Mouse (Mus musculus): ENCODE data around the gene Myom1. TPM values are rescaled to one million over a fixed set of nuclear protein-coding genes. Genes with fewer than 3 reads are reported as not detected.

The Myom1 gene
- polyA plus RNA-seq, 1 experiment from 2014 or later = 208 TPM

DNA sequence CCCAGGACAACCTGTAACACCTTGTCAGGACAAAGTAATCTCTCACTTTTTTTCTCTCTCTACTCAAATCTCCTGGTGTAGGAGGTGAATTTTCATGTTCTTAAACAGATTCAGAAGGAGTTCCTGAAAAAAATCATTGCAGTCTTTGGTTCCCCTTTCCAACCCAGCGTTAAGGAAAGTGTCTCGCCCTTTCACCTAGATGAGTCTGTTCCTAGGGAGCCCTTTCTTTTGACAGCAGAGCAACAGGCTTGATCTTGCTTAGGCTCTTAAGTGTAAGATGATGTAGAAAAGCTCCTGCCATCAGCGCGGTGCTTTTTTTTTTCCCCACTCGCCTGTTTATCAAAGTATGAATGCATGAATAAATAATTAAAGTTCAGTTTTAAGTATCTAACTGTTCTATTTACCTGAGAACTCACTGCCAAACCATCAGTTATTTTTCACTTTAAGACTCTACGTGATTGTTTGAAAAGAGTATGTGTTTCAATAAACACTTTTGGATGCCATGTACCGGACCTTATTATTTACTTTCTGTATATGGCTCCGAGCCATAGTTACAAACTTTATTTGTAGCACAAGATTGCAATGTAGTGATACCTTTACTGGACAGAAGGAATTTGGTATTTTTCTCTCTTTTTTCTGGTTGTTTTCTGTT, 94.2 kb downstream of the Myom1 start:
- Histone ChIP-seq H3K27me3 (ENCODE audit: control insufficient read depth, insufficient read depth, low read length) (no peaks in the 10 kb centered on the region), H3K27ac (ENCODE audit: low read depth, low read length) (no peak overlapping the region), H3K4me2 (no peak overlapping the region), H3K9ac (ENCODE audit: low read depth, low read length) (no peak overlapping the region), H3K36me3 (ENCODE audit: control insufficient read depth, insufficient read depth, low read length) (peaks cover 7% of the 10 kb centered on the region; the same call in 1 of the 2 replicates), H3K4me3 (ENCODE audit: low read depth, low read length) (no peak overlapping the region), H3K9me3 (replicated peaks; ENCODE audit: control insufficient read depth, low read length) (no peaks in the 10 kb centered on the region), H3K4me1 (ENCODE audit: control insufficient read depth, insufficient read depth, low read length) (no peaks in the 10 kb centered on the region)
- 82% methylated on average over 8 of the region's 8 CpGs for WGBS (ENCODE audit: insufficient replicate concordance)
- no peak for ATAC-seq (replicated peaks; ENCODE audit: insufficient number of reproducible peaks, low FRiP score, low TSS enrichment)

DNA sequence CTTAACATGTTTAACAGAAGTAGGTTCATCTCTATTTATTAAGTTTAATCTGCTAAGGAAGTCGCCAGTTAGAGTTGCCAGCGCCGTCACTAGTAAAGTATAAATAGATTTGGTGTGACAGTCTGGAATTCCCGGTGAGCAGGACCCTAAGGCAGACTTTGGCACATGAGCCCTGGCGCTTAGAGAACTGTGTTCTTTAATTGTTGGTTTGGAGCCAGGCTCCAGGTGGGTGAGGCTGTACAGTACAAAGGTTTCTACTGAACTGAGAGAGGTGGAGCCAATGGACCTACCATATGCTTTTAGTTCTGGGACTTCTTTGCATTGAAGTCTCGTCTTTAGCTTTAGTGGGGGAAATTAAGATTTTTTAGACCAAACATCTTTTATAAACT, 94.8 kb downstream of the Myom1 start:
- H3K27ac ChIP-seq (ENCODE audit: low read depth, low read length) = no peak overlapping the region
- H3K4me3 ChIP-seq (ENCODE audit: low read depth, low read length) = no peak overlapping the region
- H3K9ac ChIP-seq (ENCODE audit: low read depth, low read length) = no peak overlapping the region
- WGBS (ENCODE audit: insufficient replicate concordance) = 66% methylated on average over 6 of the region's 6 CpGs
- H3K36me3 ChIP-seq (ENCODE audit: control insufficient read depth, insufficient read depth, low read length) = peaks cover 7% of the 10 kb centered on the region; the same call in 1 of the 2 replicates
- no peaks in the 10 kb centered on the region for H3K27me3 ChIP-seq (ENCODE audit: control insufficient read depth, insufficient read depth, low read length)
- no peaks in the 10 kb centered on the region for H3K9me3 ChIP-seq (replicated peaks; ENCODE audit: control insufficient read depth, low read length)
- no peak overlapping the region for H3K4me2 ChIP-seq
- 0 out of 2 replicates have a peak, but pooled peaks cover 4% of the 10 kb centered on the region for H3K4me1 ChIP-seq (ENCODE audit: control insufficient read depth, insufficient read depth, low read length)
- no peak for ATAC-seq (replicated peaks; ENCODE audit: insufficient number of reproducible peaks, low FRiP score, low TSS enrichment)

DNA sequence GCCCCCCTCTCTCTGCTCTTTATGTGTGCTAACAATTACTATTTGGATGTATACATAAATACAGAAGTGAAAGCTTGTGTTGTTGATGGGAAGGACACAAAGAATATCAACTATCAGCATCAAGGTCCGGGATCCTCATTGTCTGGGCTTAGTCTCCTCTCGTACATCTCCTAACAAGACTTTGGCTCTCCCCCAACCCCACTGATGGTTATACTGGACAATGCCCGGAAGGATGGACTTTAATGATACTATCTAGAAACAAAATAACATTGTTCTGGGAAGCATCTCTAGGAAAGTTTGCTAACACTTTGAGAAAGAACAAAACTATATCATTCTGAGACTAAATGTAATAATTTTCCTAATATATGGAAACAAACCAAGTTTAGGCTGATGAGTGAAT, 96.2 kb downstream of the Myom1 start:
- no peak overlapping the region for H3K9ac ChIP-seq (ENCODE audit: low read depth, low read length)
- H3K27ac ChIP-seq (ENCODE audit: low read depth, low read length) = no peak overlapping the region
- H3K4me3 ChIP-seq (ENCODE audit: low read depth, low read length) = no peak overlapping the region
- no peak overlapping the region for H3K4me2 ChIP-seq
- no peak for ATAC-seq (replicated peaks; ENCODE audit: insufficient number of reproducible peaks, low FRiP score, low TSS enrichment)
- no peaks in the 10 kb centered on the region for H3K9me3 ChIP-seq (replicated peaks; ENCODE audit: control insufficient read depth, low read length)
- H3K27me3 ChIP-seq (ENCODE audit: control insufficient read depth, insufficient read depth, low read length) = no peaks in the 10 kb centered on the region
- H3K4me1 ChIP-seq (ENCODE audit: control insufficient read depth, insufficient read depth, low read length) = 0 out of 2 replicates have a peak, but pooled peaks cover 7% of the 10 kb centered on the region
- WGBS (ENCODE audit: insufficient replicate concordance) = 82% methylated on average over 3 of the region's 3 CpGs
- H3K36me3 ChIP-seq (ENCODE audit: control insufficient read depth, insufficient read depth, low read length) = 0 out of 2 replicates have a peak, but pooled peaks cover 4% of the 10 kb centered on the region

DNA sequence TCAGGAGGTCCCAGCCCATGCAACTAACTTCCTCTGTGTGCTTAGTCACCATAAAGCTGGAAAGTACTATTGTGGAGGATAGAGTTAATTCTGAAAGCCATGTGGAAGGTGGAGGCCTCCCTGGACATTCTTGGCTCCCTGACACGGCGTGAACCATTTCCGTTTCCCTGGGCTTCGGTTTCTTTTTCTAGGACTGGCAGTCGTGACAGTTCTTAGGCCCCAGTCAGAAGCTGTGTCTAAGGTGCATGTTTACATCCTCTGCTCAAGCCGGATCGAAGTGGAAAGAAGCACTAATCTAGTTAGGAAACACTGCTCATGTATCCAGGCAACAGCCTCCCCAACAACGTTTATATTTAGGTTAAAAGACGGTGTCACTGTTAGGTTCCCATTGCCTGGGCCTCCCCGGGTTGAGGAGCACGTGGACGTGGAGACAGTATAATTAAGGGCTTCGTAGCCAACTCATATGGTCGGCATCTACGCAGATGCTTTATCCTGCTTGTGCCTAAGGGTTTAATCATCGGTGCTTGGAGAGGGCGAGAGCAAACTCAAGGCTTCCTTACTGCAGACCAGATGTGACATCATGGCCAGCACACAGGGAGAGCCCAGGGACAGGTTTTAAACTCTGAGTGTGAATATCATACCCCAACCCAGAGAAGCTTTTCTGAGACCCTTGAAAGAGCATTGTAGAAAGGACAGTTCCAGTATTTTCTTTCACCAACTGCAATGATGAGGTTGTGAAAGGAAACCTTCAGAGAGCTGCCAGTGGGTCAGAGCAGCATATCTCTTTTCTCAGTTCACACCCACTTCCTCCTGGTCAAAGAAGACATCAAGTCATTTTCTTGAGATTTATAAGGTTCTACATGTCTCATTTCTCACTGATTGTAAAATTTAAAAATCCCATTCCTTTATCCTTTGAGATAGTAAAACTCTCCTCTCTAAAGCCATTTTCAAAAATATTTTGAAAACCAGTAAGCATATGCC, 100.4 kb downstream of the Myom1 start:
- Histone ChIP-seq H3K27me3 (ENCODE audit: control insufficient read depth, insufficient read depth, low read length) (no peaks in the 10 kb centered on the region), H3K4me3 (ENCODE audit: low read depth, low read length) (no peak overlapping the region), H3K9ac (ENCODE audit: low read depth, low read length) (no peak overlapping the region), H3K9me3 (replicated peaks; ENCODE audit: control insufficient read depth, low read length) (no peaks in the 10 kb centered on the region), H3K36me3 (ENCODE audit: control insufficient read depth, insufficient read depth, low read length) (peaks cover 4% of the 10 kb centered on the region; the same call in 1 of the 2 replicates), H3K27ac (ENCODE audit: low read depth, low read length) (peak overlapping the region; percentile 63), H3K4me2 (no peak overlapping the region), H3K4me1 (ENCODE audit: control insufficient read depth, insufficient read depth, low read length) (0 out of 2 replicates have a peak, but pooled peaks cover 7% of the 10 kb centered on the region)
- peak; percentile 16; the same call in 1 of the 2 replicates for ATAC-seq (replicated peaks; ENCODE audit: insufficient number of reproducible peaks, low FRiP score, low TSS enrichment)
- 35% methylated on average over 17 of the region's 17 CpGs for WGBS (ENCODE audit: insufficient replicate concordance)

DNA sequence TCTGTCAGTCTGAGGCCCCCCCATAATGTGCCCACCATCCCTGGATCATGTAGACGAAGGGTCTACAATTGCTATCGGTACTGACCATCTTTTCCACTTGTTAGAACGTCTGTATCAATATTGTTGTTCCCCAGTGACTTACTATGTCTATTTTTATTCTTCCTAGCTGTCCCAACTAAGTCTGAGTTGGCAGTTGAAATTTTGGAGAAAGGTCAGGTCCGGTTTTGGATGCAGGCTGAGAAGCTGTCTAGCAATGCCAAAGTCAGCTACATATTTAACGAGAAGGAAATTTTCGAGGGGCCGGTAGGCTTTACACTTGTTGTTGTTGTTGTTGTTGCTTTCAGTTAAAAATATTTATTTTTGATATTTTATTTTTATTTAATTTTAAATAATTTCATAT, 102.9 kb downstream of the Myom1 start:
- WGBS (ENCODE audit: insufficient replicate concordance) = 86% methylated on average over 7 of the region's 7 CpGs
- Histone ChIP-seq H3K9me3 (replicated peaks; ENCODE audit: control insufficient read depth, low read length) (no peaks in the 10 kb centered on the region), H3K4me3 (ENCODE audit: low read depth, low read length) (no peak overlapping the region), H3K27ac (ENCODE audit: low read depth, low read length) (no peak overlapping the region), H3K4me1 (ENCODE audit: control insufficient read depth, insufficient read depth, low read length) (0 out of 2 replicates have a peak, but pooled peaks cover 7% of the 10 kb centered on the region), H3K9ac (ENCODE audit: low read depth, low read length) (no peak overlapping the region), H3K4me2 (no peak overlapping the region), H3K27me3 (ENCODE audit: control insufficient read depth, insufficient read depth, low read length) (no peaks in the 10 kb centered on the region), H3K36me3 (ENCODE audit: control insufficient read depth, insufficient read depth, low read length) (peaks cover 12% of the 10 kb centered on the region; the same call in 1 of the 2 replicates)
- no peak for ATAC-seq (replicated peaks; ENCODE audit: insufficient number of reproducible peaks, low FRiP score, low TSS enrichment)

DNA sequence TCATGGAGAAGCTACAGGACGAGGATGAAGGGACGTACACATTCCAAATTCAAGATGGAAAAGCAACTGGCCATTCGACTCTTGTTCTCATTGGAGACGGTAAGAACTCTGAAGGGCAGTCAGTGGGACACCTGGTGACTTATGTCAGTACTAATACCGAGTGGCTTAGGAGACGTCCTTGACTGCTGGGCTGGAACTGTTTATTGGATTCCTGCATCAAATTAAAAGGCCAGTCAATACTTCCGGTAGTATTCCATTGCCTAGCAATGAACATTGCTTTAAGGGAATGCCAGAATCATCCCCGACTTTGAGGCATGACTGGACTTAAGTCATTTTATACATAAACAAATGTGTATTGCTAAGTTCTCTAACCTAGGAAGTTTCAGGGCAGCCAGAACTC, 103.8 kb downstream of the Myom1 start:
- no peaks in the 10 kb centered on the region for H3K27me3 ChIP-seq (ENCODE audit: control insufficient read depth, insufficient read depth, low read length)
- H3K4me3 ChIP-seq (ENCODE audit: low read depth, low read length) = no peak overlapping the region
- H3K4me2 ChIP-seq = no peak overlapping the region
- no peak overlapping the region for H3K27ac ChIP-seq (ENCODE audit: low read depth, low read length)
- 83% methylated on average over 8 of the region's 8 CpGs for WGBS (ENCODE audit: insufficient replicate concordance)
- H3K9ac ChIP-seq (ENCODE audit: low read depth, low read length) = no peak overlapping the region
- peaks cover 9% of the 10 kb centered on the region; the same call in 1 of the 2 replicates for H3K36me3 ChIP-seq (ENCODE audit: control insufficient read depth, insufficient read depth, low read length)
- H3K9me3 ChIP-seq (replicated peaks; ENCODE audit: control insufficient read depth, low read length) = no peaks in the 10 kb centered on the region
- H3K4me1 ChIP-seq (ENCODE audit: control insufficient read depth, insufficient read depth, low read length) = 0 out of 2 replicates have a peak, but pooled peaks cover 7% of the 10 kb centered on the region
- no peak for ATAC-seq (replicated peaks; ENCODE audit: insufficient number of reproducible peaks, low FRiP score, low TSS enrichment)

DNA sequence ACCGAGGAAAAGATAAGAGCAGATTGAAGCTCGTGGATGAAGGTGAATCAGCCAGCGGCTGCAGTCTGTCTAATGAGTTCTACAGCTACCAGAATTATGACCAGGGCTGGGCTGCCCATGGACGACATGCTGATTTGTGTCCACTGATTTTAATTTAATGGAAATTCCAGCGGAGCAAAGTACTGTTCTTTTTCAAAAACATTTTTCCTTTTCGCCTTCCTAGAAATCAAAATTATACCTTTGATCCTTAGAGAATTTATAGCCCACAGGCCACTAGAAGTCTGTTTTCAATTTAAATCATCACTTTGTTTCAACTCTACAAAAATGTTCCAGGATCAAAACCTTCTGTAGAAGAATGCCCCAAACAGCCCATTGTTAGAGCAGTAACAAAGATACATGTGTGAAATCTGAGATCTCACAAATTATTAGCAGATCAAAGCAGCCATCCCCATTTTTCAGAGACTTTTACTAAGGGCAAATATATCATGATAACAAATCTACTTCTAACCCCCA, 108.4 kb downstream of the Myom1 start:
- H3K27me3 ChIP-seq (ENCODE audit: control insufficient read depth, insufficient read depth, low read length) = no peaks in the 10 kb centered on the region
- peaks cover 11% of the 10 kb centered on the region; the same call in 1 of the 2 replicates for H3K36me3 ChIP-seq (ENCODE audit: control insufficient read depth, insufficient read depth, low read length)
- no peak overlapping the region for H3K4me3 ChIP-seq (ENCODE audit: low read depth, low read length)
- H3K9me3 ChIP-seq (replicated peaks; ENCODE audit: control insufficient read depth, low read length) = no peaks in the 10 kb centered on the region
- WGBS (ENCODE audit: insufficient replicate concordance) = 77% methylated on average over 6 of the region's 6 CpGs
- H3K4me1 ChIP-seq (ENCODE audit: control insufficient read depth, insufficient read depth, low read length) = no peaks in the 10 kb centered on the region
- no peak overlapping the region for H3K27ac ChIP-seq (ENCODE audit: low read depth, low read length)
- no peak overlapping the region for H3K9ac ChIP-seq (ENCODE audit: low read depth, low read length)
- no peak for ATAC-seq (replicated peaks; ENCODE audit: insufficient number of reproducible peaks, low FRiP score, low TSS enrichment)
- no peak overlapping the region for H3K4me2 ChIP-seq

DNA sequence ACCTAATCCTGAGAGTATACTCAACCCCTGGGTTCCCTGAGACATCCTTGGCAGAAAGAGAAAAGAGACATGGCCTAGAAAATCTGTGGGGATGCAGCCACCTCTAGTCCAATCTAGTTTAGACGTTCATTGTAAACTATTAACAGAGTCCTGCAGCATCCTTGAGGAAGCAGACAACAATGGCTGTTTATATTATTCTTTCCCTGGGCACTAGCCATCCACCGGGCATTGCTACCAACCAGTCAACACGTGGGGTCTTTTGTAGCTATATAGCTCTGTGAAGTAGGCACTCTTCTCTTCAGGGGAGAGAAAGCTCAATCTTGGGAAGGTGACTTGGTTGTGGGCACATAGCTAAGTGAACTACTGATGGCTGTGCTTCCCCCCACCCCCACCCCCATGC, 110.3 kb downstream of the Myom1 start:
- Histone ChIP-seq H3K4me3 (ENCODE audit: low read depth, low read length) (no peak overlapping the region), H3K9ac (ENCODE audit: low read depth, low read length) (no peak overlapping the region), H3K27me3 (ENCODE audit: control insufficient read depth, insufficient read depth, low read length) (no peaks in the 10 kb centered on the region), H3K27ac (ENCODE audit: low read depth, low read length) (no peak overlapping the region), H3K36me3 (ENCODE audit: control insufficient read depth, insufficient read depth, low read length) (peaks cover 11% of the 10 kb centered on the region; the same call in 1 of the 2 replicates), H3K4me2 (no peak overlapping the region), H3K9me3 (replicated peaks; ENCODE audit: control insufficient read depth, low read length) (no peaks in the 10 kb centered on the region), H3K4me1 (ENCODE audit: control insufficient read depth, insufficient read depth, low read length) (no peaks in the 10 kb centered on the region)
- WGBS (ENCODE audit: insufficient replicate concordance) = 63% methylated on average over 3 of the region's 3 CpGs
- no peak for ATAC-seq (replicated peaks; ENCODE audit: insufficient number of reproducible peaks, low FRiP score, low TSS enrichment)

Measured in heart, embryonic 11.5 days (tissue).